Mouse (Mus musculus) monocyte, adult 5-6 weeks (primary cell): ENCODE measurements around the gene Efemp1. TPM values are rescaled to one million over a fixed set of nuclear protein-coding genes. Genes with fewer than 3 reads are reported as not detected.

ENCODE experiments used
- ATAC-seq: fragments of 153-309, 156-312 bp; replicated peaks from 2 replicates; pipeline ENCODE4 v1.8.0; 2017; ENCODE audit warnings: mild to moderate bottlenecking; ENCODE audit not compliant: low TSS enrichment, insufficient number of reproducible peaks, severe bottlenecking, poor library complexity, low FRiP score
- total RNA-seq: library from RNA; stranded (forward); fragments of 200-1000, 200-491, 200-594 nt; gene quantifications from 3 replicates; pipeline ENCODE4 v1.2.3, GENCODE M21; 2017

The Efemp1 gene
- total RNA-seq, 1 experiment from 2014 or later: not detected

GRCm38 (mm10) chr11:28908908-28909545 is 56.0 kb downstream of the Efemp1 start:
- ATAC-seq: no peak

- ATAC-seq: no peak
These were observed 59.6 kb downstream of the Efemp1 start for GRCm38 (mm10) chr11:28912469-28913138.

- ATAC-seq: no peak
These were observed 81.4 kb downstream of the Efemp1 start for GRCm38 (mm10) chr11:28934449-28934848.

GRCm38 (mm10) chr11:28939651-28940050 is 86.6 kb downstream of the Efemp1 start:
- no peak for ATAC-seq

GRCm38 (mm10) chr11:28951586-28952210 is 98.7 kb downstream of the Efemp1 start:
- ATAC-seq: no peak

- ATAC-seq: no peak
These were observed 101.8 kb downstream of the Efemp1 start for GRCm38 (mm10) chr11:28954673-28955304.

- ATAC-seq: no peak
These were observed 102.3 kb downstream of the Efemp1 start for GRCm38 (mm10) chr11:28955305-28955701.

- ATAC-seq: no peak
These were observed 108.4 kb downstream of the Efemp1 start for GRCm38 (mm10) chr11:28961381-28961780.
